Mouse (Mus musculus): ENCODE measurements around the gene Sgcb. TPM values are rescaled to one million over a fixed set of nuclear protein-coding genes. Genes with fewer than 3 reads are reported as not detected.

Sgcb gene
- total RNA-seq, 1 experiment: 4.3 TPM

GRCm38 (mm10) chr5:73667877-73668276 is 20.3 kb upstream of the Sgcb start:
- Histone ChIP-seq H3K4me3 (ENCODE audit: insufficient read depth in 1 of 2, low read depth in 1 of 2, low read length in 2 of 2, poor library complexity in 1 of 2, severe bottlenecking in 1 of 2) (no peak overlapping the region), H3K4me1 (ENCODE audit: control insufficient read depth in 2 of 2, insufficient read depth in 2 of 2, low read length in 2 of 2, poor library complexity in 1 of 2) (no peaks in the 10 kb centered on the region), H3K36me3 (ENCODE audit: control insufficient read depth, insufficient read depth, low read length, poor library complexity, severe bottlenecking) (no peaks in the 10 kb centered on the region), H3K9me3 (ENCODE audit: control insufficient read depth, insufficient read depth, low read depth, low read length) (no peaks in the 10 kb centered on the region), H3K9ac (ENCODE audit: insufficient read depth, low read depth, low read length, poor library complexity, severe bottlenecking) (no peak overlapping the region), H3K27ac (ENCODE audit: insufficient read depth, low read depth, low read length, poor library complexity, severe bottlenecking) (no peak overlapping the region)
- no peak for TF ChIP-seq ZNF384 (IDR thresholded peaks at IDR 0.05; ENCODE audit: low read depth, low read length)
- TF ChIP-seq CHD2 (IDR thresholded peaks at IDR 0.05; ENCODE audit: low read depth, low read length): no peak
- TF ChIP-seq MAFK (IDR thresholded peaks at IDR 0.05; ENCODE audit: insufficient read depth, low read depth, low read length): no peak
- no peak for TF ChIP-seq ZC3H11A (IDR thresholded peaks at IDR 0.05; ENCODE audit: borderline replicate concordance, low read depth, low read length)
- no peak for DNase-seq (ENCODE audit: low read depth, low spot score)
- in situ Hi-C loops (cut with MboI; ENCODE audit: low sequenced_read_pairs in 2 of 2, unreplicated experiment in 2 of 2): no loop called here

GRCm38 (mm10) chr5:73666695-73667094 is 19.1 kb upstream of the Sgcb start:
- Histone ChIP-seq H3K9ac (ENCODE audit: insufficient read depth, low read depth, low read length, poor library complexity, severe bottlenecking) (no peak overlapping the region), H3K4me3 (ENCODE audit: insufficient read depth in 1 of 2, low read depth in 1 of 2, low read length in 2 of 2, poor library complexity in 1 of 2, severe bottlenecking in 1 of 2) (no peak overlapping the region), H3K4me1 (ENCODE audit: control insufficient read depth in 2 of 2, insufficient read depth in 2 of 2, low read length in 2 of 2, poor library complexity in 1 of 2) (no peaks in the 10 kb centered on the region), H3K36me3 (ENCODE audit: control insufficient read depth, insufficient read depth, low read length, poor library complexity, severe bottlenecking) (no peaks in the 10 kb centered on the region), H3K27ac (ENCODE audit: insufficient read depth, low read depth, low read length, poor library complexity, severe bottlenecking) (no peak overlapping the region), H3K9me3 (ENCODE audit: control insufficient read depth, insufficient read depth, low read depth, low read length) (no peaks in the 10 kb centered on the region)
- TF ChIP-seq ZC3H11A (IDR thresholded peaks at IDR 0.05; ENCODE audit: borderline replicate concordance, low read depth, low read length): no peak
- no peak for TF ChIP-seq MAFK (IDR thresholded peaks at IDR 0.05; ENCODE audit: insufficient read depth, low read depth, low read length)
- TF ChIP-seq HCFC1 (IDR thresholded peaks at IDR 0.05; ENCODE audit: borderline replicate concordance, insufficient read depth, low read length): no peak
- TF ChIP-seq CHD2 (IDR thresholded peaks at IDR 0.05; ENCODE audit: low read depth, low read length): no peak
- no peak for TF ChIP-seq ZNF384 (IDR thresholded peaks at IDR 0.05; ENCODE audit: low read depth, low read length)
- DNase-seq (ENCODE audit: low read depth, low spot score): no peak
- in situ Hi-C loops (cut with MboI; ENCODE audit: low sequenced_read_pairs in 2 of 2, unreplicated experiment in 2 of 2): no loop called here

- Histone ChIP-seq H3K9me3 (ENCODE audit: control insufficient read depth, insufficient read depth, low read depth, low read length) (no peaks in the 10 kb centered on the region), H3K27ac (ENCODE audit: insufficient read depth, low read depth, low read length, poor library complexity, severe bottlenecking) (no peak overlapping the region), H3K36me3 (ENCODE audit: control insufficient read depth, insufficient read depth, low read length, poor library complexity, severe bottlenecking) (no peaks in the 10 kb centered on the region), H3K9ac (ENCODE audit: insufficient read depth, low read depth, low read length, poor library complexity, severe bottlenecking) (no peak overlapping the region), H3K4me1 (ENCODE audit: control insufficient read depth in 2 of 2, insufficient read depth in 2 of 2, low read length in 2 of 2, poor library complexity in 1 of 2) (peaks cover 0 to 4% of the 10 kb centered on the region in 2 experiments; a peak in 1 of 4 replicates), H3K4me3 (ENCODE audit: insufficient read depth in 1 of 2, low read depth in 1 of 2, low read length in 2 of 2, poor library complexity in 1 of 2, severe bottlenecking in 1 of 2) (no peak overlapping the region)
- DNase-seq (ENCODE audit: low read depth, low spot score): no peak
- TF ChIP-seq MAFK (IDR thresholded peaks at IDR 0.05; ENCODE audit: insufficient read depth, low read depth, low read length) (no peak), ZNF384 (IDR thresholded peaks at IDR 0.05; ENCODE audit: low read depth, low read length) (no peak), CHD2 (IDR thresholded peaks at IDR 0.05; ENCODE audit: low read depth, low read length) (no peak), HCFC1 (IDR thresholded peaks at IDR 0.05; ENCODE audit: borderline replicate concordance, insufficient read depth, low read length) (no peak), ZC3H11A (IDR thresholded peaks at IDR 0.05; ENCODE audit: borderline replicate concordance, low read depth, low read length) (no peak)
- in situ Hi-C loops (cut with MboI; ENCODE audit: low sequenced_read_pairs in 2 of 2, unreplicated experiment in 2 of 2): no loop called here
Observed at GRCm38 (mm10) chr5:73651855-73652201, 4.2 kb upstream of the Sgcb start.

GRCm38 (mm10) chr5:73651061-73651854 is 3.7 kb upstream of the Sgcb start, which contains the start of gene Spata18:
Gene Spata18, plus strand, starts transcription at chr5:73651379.
- TF ChIP-seq ZNF384 (IDR thresholded peaks at IDR 0.05; ENCODE audit: low read depth, low read length): no peak
- TF ChIP-seq MAFK (IDR thresholded peaks at IDR 0.05; ENCODE audit: insufficient read depth, low read depth, low read length): no peak
- TF ChIP-seq ZC3H11A (IDR thresholded peaks at IDR 0.05; ENCODE audit: borderline replicate concordance, low read depth, low read length): no peak
- no peak for TF ChIP-seq HCFC1 (IDR thresholded peaks at IDR 0.05; ENCODE audit: borderline replicate concordance, insufficient read depth, low read length)
- TF ChIP-seq CHD2 (IDR thresholded peaks at IDR 0.05; ENCODE audit: low read depth, low read length): no peak
- in situ Hi-C loops (cut with MboI; ENCODE audit: low sequenced_read_pairs in 2 of 2, unreplicated experiment in 2 of 2): no loop called here
- H3K4me1 ChIP-seq (ENCODE audit: control insufficient read depth in 2 of 2, insufficient read depth in 2 of 2, low read length in 2 of 2, poor library complexity in 1 of 2): peaks cover 0 to 4% of the 10 kb centered on the region in 2 experiments; a peak in 1 of 4 replicates
- no peak for DNase-seq (ENCODE audit: low read depth, low spot score)
- H3K4me3 ChIP-seq (ENCODE audit: insufficient read depth in 1 of 2, low read depth in 1 of 2, low read length in 2 of 2, poor library complexity in 1 of 2, severe bottlenecking in 1 of 2): peak within 1 kb of the TSS; percentile 58 to 60
- H3K9me3 ChIP-seq (ENCODE audit: control insufficient read depth, insufficient read depth, low read depth, low read length): no peaks in the 10 kb centered on the region
- 0 out of 2 replicates have a peak within 1 kb of the TSS, but pooled peaks have one; percentile 31 for H3K9ac ChIP-seq (ENCODE audit: insufficient read depth, low read depth, low read length, poor library complexity, severe bottlenecking)
- no peaks in the 10 kb centered on the region for H3K36me3 ChIP-seq (ENCODE audit: control insufficient read depth, insufficient read depth, low read length, poor library complexity, severe bottlenecking)
- H3K27ac ChIP-seq (ENCODE audit: insufficient read depth, low read depth, low read length, poor library complexity, severe bottlenecking): no peak within 1 kb of the TSS

Measured in ES-E14 (cell line).